Mouse (Mus musculus): ENCODE data around the gene Nit1.

The Nit1 gene

DNA sequence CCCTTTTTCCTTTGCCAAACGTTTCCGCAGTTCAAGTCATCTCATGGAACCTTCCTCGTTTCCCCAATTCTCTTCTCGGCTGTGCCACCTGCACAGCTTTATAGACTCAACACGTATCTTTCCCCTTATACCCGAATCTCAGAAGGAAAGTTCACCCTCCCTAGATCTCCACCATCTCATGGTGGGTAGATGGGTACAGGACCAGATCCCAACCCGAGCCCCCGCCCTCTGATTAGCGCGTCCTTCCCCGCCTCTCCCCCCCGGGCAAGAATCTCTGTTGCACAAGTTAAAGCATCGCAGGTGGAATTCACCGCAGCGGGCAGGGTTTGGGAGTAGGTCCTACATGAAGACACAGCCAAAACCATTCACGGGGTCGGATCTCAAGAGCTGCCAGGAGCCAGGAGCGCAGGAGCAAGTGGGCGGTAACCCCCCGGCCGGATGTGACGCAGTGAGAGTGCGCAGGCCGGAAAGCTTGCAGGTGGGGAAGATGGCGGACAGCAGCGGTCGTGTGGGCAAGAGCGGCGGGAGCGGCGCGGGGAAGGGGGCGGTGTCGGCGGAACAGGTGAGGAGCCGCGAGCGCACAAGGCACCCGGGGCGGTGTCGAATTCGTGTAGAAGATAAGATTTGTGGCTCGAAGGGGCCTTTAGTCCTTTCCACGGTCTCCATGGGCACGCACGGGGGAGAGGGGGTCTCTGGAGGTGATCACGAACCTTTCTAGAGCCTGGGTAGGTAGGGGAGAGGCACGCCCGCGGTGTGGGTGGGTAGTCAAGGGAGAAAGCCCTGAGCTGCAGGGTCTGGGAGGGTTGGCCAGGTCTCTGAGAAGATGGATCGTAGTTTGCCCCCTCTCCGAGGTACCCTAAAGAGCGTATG is at the start of gene Nit1, which contains the start of gene Pfdn2:
Gene Nit1, minus strand, starts transcription at position 422 of the 870 bp plus-strand sequence.
Gene Pfdn2, plus strand, starts transcription at position 446 of the 870 bp plus-strand sequence.
- peak; percentile 93 for DNase-seq (ENCODE audit: low spot score)

DNA sequence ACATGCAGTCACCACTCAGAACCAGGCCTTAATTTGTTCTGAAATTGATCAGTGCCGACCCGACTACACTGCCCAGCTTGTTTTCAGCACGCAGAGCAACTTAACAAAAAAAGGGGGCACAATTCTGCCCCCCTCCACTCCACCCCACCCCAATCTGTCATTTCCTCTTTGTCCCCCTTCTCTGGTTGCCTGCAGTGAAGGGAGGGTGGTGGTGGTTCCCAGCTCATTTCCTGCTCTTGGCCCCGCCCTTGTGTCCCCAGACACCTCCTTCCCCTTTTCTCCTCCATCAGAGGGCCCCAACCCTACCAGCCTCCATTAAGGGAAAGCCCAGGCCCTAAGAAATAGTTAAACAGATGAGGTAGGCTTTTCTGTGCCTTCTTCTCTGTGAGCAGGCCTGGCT is 44.7 kb upstream of the Nit1 start:
- no peak for DNase-seq (ENCODE audit: low spot score)

DNA sequence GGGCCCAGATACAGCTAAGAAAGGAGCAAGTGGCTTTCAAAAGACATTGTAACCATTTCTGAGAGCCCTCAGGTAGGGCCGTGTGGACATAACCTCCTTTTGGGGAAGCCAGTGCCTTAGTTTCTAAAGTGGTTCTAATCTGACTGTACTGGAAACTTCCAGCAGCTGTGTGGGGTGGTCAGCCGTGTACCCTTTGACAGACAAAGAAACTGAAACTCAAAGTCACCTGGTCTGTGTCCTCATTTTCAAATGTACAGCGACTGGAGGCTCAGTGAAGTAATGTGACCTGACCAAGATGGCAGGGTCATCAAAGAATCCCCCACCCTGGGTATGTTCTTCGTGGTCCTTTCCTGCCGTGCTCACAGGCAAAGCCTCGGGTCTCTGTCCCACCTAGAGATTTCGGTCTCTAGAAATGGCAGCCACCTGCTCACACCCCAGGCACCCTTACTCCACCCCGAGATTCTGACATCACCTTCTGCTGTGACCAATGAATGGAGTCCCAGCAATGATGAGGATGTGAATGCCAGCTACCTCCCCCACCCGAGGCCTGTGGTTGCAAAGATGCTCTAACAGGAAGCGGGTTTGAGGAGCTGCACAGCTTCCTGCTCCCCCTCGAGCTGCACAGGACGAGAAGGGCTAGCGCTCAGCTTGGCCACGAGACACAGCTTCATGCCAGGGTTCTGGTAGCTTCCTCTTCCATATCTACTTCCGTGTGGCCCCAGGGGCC is 43.1 kb upstream of the Nit1 start, which contains the start of gene Arhgap30:
Gene Arhgap30, plus strand, starts transcription at position 579 of the 727 bp plus-strand sequence.
- no peak for DNase-seq (ENCODE audit: low spot score)

DNA sequence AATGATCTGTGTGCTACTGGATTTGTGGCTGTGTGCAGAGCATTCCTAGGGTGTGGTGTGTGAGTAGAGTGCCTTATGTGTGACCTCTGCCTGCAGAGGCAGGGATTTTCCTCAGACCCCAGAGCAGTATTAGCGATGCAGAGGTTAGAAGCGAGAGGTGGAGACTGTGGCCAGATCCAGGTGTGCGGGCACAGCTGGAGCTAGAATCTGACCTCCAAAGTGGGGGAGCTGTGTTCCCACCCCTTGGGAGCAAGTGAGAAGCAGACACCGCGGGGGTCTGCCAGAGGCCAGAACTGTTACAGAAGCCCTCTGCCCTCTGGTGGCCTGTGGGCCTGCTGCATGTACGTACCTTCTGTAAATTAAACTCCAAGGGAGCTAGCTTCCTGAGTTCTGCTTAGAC is 41.7 kb upstream of the Nit1 start:
- DNase-seq (ENCODE audit: low spot score) = no peak

DNA sequence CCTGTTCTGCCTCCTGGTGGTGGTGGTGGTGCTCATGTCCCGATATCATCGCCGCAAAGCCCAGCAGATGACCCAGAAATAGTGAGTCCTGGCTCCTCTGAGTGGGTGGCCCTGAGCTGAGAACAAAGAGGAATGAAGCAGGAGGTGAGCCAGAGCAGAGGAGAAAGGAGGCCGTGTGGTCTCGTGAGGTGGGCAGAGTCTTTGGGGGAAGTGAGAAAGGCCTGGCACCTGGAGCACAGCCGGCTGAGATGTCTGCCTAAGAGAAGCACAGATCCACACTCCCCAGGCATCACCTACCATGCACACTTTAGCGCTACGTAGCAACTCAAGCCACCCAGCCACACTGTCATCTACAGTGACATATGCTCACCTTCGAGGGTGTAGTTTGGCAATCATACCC is 39.7 kb upstream of the Nit1 start:
- no peak for DNase-seq (ENCODE audit: low spot score)

DNA sequence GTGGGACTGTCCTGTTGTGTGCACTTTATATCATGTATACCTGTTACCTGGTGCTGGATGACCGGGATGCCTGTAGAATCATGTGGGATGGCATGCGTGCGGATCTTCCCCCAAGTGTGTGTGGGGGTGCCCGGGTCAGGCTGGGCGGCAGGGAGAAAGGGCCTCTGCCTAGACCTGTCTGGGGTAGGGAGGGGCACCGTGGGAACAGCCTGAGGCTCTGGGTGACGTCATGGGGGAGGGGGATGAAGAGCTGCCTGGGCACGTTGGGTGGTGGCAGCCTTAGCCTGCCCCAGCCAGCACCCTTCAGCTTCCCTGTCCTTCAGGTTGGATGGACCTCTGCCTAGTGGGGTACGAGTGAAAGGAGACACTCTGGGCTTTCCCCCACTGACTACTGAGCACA is 38.9 kb upstream of the Nit1 start:
- no peak for DNase-seq (ENCODE audit: low spot score)

DNA sequence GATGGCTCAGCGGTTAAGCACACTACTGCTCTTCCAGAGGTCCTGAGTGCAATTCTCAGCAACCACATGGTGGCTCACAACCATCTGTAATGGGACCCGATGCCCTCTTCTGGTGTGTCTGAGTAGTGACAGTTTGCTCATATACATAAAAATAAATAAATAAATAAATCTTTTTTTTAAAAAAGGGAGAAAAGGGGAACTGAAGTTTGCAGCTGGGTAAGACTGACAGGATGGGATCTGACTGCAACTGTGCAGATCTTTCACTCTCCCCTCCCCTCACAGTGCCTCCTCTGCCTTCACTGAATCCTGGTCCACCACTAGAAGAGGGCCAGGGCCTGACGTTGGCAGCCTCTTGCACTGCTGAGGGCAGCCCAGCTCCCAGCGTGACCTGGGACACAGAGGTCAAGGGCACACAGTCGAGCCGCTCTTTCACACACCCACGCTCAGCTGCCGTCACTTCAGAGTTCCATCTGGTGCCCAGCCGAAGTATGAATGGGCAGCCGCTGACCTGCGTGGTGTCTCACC is 36.7 kb upstream of the Nit1 start:
- no peak for DNase-seq (ENCODE audit: low spot score)

DNA sequence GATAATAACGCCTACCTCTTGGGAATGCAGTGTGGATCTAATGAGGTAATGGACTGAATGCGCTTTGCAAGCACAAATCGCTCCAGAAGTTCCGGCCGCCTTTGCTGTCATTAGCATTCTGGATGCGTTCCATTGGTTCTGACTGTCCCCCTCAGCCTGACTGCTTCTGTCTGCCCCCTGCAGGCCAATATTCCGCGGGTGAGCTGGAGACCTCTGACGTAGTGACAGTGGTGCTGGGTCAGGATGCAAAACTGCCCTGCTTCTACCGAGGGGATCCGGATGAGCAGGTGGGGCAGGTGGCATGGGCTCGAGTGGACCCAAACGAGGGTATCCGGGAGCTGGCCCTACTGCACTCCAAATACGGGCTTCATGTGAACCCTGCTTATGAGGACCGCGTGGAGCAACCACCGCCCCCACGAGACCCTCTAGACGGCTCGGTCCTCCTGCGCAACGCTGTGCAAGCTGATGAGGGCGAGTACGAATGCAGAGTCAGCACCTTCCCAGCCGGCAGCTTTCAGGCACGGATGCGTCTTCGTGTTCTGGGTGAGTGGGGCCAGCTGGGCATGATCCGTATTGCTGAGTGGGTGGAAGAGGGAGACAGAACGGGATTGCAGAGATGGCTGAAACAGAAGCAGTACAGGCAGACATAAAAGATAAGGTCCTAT is 34.6 kb upstream of the Nit1 start:
- peak; percentile 84 for DNase-seq (ENCODE audit: low spot score)

DNA sequence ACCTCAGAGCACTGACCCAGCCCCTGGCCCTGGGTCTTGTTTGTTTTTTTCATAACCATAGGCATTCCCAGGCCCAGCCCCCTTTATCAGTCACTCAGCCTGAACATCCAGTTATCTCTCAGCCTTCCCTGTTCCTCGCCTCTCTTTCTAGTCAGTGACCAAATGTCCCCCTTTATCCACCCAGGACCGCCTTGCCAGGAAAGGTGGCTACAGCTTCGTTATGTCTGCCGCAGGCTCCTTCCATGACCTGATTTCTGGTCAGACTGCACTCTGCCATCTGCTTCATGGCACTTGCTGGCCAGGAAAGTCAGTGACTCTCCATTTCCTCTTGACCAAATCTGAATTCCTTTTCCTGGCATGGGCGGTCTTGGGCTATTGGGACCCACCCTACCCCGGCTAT is 32.9 kb upstream of the Nit1 start:
- no peak for DNase-seq (ENCODE audit: low spot score)

DNA sequence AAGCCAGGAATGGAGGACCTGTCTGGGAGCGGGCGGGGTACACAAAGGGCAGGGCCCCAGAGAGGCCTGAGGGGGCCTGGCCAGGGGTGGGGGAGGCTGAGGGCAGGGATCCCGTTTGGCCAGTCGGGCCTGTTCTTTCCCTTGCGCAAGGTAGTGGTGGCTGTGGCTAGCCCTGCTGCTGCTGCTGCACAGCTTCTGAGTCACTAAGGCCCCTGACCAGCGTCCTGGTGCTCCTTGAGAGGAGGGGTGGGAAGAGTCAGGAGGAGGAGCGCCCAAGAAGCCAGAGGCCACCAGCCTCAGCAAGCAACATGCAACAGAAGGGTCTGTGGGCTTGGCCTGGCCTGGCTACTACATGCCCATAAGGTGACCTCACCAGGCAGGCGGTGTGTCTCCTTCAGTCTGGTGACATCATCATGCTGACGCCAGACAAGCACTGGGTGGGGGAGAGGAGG is 30.2 kb upstream of the Nit1 start:
- DNase-seq (ENCODE audit: low spot score) = no peak

DNA sequence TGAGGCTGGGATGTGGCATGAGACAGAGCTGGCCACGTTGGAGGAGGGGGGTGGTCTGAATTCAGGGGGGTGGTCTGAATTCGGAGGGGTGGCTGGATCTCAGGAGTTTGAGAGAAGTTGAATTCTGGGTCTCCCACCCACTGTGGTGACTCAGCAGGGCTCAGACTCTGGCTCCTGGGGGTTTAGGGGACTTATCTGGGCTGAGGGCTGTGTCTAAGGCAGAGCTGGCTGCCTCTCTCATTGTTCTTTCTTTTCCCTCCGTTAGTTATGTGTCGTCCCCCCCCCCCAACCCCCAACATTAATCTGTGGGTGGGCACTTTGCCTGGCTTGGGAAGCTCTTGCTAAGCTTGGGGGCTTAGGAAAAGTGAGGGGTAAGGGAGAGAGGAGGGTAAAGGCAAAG is 28.5 kb upstream of the Nit1 start:
- DNase-seq (ENCODE audit: low spot score) = no peak

DNA sequence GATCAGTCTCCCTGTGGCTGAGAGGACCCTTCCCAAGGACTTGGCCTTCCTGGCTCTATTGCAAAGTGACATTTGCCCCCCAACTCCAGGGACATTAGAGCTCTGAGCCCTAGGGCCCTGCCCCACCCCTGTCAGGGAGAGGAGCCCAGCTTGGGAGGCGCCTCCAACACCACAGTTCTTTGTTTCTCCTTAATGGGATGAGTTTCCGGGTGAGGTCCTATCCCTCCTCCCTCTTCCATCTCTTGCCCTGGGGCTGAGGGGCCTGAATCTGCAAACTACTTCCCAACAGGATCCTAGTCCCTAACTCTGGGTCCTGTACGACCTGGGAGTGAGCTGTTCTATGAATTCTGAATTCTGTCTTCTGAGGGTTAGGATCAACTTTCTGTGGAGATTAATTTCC is 27.4 kb upstream of the Nit1 start:
- DNase-seq (ENCODE audit: low spot score) = no peak

DNA sequence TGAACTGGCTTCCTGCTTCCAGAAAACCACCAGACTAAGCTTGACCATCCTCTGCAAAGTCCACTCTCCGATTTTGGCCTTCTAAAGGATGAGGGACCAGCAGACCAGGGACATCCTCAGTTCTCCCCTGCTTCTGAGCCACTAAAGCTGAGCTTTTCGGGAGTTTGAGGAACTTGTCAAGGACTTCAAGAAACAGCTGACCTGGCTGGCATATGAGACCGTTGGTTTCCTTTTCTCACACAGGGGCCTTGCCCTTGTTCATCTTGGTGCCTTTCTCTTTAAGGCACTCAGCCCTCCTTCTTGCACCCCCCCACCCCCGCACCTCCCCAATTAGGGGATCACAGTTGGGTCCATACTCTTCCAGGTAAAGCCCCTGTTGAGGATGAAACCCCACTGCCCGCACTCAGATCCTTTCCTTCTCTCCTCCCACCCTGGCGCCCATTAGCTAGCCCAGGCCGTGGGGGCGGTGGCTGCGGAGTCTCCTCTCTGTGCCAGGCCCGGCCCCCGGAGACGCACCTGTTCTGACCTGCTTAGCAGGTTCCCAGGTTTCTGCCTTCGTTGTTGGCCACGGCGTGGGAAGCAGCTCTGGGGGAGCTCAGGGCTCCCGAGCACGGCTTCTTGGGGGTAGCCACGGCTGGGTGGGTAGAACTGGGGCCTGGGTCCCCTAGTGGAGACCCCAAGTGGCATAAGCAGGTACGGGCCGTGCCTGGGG is 24.6 kb upstream of the Nit1 start, which contains the start of gene Nectin4:
Gene Nectin4, plus strand, starts transcription at position 255 of the 712 bp plus-strand sequence.
- DNase-seq (ENCODE audit: low spot score) = no peak

DNA sequence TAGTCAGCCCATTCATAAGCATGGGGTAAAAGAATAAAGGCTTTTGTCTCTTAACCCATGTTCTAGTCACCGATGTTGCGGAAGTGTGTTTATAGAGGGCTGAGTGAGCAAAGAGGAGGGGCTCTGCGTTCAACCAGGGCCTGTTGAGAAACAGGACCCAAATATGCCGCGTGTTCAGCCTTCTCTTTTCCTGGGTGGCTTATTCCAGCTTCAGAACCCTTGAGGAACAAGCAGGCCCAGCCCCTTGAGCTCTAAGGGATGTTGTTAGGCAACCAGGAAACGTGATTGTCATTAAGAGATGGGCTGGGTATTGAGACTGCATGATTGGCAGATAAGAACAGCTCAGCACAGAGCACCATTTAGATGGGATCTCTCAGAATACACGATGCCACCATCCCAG is 20.5 kb upstream of the Nit1 start:
- DNase-seq (ENCODE audit: low spot score) = no peak

DNA sequence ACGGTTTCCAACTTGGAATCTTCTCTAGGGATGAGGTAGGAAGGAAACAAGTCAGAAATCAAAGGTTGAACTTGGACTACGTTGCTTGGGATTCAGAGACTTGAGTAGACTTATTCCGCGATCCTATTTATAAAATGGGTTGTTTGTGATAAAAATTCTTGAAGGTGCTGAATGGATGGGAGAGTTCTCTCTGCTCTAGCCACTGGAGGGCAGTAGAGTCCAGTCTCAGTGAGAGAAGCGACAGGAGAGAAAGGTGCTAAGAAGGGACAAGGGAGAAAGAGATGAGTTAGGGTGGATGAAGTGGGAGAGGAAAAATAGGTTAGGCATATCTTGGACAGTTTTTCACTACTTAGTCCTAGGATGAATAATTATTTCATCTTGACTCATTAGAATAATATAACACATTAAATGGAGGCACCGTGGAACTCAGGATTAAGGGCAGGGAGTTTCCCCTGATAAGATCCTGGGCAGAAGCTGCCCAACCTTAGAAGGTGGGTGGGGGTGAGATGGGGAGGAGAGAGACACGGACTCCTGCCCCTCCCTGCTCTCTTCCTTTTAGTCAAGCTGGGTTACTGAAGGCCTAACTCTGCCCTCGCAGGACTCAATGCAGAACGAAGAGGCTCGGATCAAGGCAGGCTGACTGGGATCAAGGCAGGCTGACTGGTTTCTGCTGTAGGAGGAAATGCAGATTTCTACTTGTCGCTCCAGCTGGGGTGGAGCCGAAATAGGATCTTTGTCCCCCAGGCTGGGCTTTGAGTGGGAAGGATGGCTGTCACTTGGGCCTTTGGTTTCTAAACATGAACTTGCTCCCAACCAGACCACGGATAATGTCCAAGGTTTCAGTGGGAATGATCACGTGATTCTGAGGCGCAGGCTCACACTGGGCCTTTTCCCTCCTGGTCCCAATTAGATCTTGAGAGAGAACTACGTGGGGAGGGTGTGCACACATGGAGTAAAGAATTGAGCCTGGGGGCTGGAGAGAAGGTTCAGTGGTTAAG is 16.0 kb upstream of the Nit1 start:
- peak; percentile 77 for DNase-seq (ENCODE audit: low spot score)

DNA sequence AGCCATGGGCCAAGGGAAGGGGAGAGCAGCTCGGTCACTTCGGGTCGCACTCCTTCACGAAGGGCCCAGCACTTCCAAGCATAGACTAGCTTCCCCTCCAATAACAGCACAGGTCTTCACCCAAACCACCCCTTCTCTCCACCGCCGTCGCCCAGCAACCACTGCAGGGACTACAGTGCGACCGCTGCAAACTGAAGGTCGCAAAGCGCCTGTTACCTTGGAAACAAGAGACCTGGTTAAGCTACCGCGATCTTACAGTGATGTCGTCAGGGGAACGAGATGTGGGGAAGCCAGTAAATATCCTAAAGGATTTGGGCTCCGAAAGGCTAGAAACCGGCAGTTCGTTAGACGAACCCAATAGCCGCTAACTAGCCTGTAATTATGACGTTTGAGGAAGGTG is 15.2 kb upstream of the Nit1 start, which contains the start of gene Klhdc9:
Gene Klhdc9, minus strand, starts transcription at position 143 of the 400 bp plus-strand sequence.
- peak; percentile 92 for DNase-seq (ENCODE audit: low spot score)

DNA sequence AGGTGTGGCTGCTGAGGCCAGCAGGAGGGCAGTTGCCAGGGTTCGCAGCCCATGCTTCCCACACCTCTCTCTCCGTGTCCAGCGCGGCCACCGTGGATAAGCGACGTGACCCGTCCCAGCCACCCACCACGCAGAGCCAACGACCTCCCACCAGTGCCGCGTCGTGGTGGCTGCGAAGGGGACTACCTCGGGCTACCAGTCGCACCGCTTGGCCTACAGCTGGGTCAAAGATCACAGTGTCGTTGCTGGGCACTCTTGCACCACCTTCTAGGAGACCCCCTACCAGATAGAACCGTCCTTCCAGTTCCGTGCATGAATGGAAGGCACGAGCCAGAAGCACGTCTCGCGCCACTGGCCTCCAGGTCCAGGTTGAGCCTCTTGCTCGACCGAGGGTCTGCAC is 14.8 kb upstream of the Nit1 start:
- peak; percentile 59 for DNase-seq (ENCODE audit: low spot score)

DNA sequence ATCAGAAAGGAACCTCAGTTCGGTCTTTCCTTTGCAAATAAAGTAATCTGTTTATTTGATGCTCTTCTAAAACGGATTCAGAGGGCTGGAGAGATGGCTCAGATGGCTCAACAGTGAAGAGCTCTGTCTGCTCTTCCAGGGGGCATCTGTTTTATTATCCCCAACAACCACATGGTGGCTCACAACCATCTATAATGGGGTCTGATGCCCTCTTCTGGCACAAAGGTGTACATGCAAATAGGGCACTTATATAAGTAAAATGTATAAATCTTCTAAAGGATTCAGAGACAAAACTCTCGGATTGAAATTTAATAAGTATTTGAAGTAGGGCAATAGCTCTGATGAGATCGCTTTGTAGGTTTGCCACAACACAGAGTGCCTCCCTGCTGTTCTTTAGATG is 13.0 kb upstream of the Nit1 start:
- DNase-seq (ENCODE audit: low spot score) = no peak

DNA sequence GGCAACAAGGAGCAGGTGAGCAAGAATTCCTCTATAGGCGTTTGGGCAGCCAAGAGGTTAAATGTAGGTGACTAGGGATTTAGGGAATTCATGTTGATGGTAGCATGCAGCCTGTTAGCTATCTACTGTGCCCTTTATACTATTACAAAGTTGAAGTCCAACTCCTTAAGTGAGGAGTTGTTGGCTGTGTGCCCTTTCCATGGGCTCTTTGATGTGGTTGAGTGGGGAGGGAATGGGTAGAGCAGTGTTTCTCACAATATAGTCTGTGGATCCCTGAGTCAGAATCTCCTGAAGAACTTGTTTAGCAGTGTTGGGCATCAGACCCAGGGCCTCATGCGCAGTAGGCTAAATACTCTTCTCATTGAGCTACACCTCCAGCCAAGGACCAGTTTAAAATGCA is 11.4 kb upstream of the Nit1 start:
- no peak for DNase-seq (ENCODE audit: low spot score)

DNA sequence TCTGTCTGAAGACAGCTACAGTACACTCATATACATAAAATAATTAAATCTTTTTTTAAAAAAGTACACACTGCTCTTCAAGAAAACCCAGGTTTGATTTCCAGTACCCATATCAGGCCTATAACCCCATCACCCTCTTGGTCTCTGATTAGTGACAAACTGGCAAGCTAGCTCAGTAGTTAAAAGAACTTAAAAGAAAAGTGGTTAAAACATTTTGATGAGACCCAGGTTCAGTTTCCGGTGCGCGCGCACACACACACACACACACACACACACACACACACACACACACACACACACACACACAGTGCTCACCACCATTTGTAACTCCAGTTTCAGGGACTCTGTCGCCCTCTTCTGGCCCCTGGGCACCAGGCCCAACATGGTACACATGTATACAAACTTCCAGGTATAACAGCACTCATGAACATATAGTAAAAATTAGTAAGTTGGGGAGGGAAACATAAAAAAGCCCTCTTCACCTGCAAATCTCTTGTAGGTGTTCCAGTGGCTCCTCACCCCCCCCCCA is 10.4 kb upstream of the Nit1 start:
- DNase-seq (ENCODE audit: low spot score) = peak; percentile 55

All from testis, postnatal 10 days (tissue).